Mouse (Mus musculus): ENCODE measurements around the gene Vmn1r24. TPM values are rescaled to one million over a fixed set of nuclear protein-coding genes. Genes with fewer than 3 reads are reported as not detected.

The Vmn1r24 gene
- polyA plus RNA-seq (2017; shearing (Covaris generic)): not detected

GRCm38 (mm10) chr6:57961403-57961802 is at the start of gene Vmn1r24:
TSS of gene Vmn1r24 (minus strand) at chr6:57961503.

GRCm38 (mm10) chr6:57980710-57981109 is 19.4 kb upstream of the Vmn1r24 start, which contains the start of gene Vmn1r25:
TSS of gene Vmn1r25 (minus strand) at chr6:57980810.

GRCm38 (mm10) chr6:57926738-57927137 is 34.6 kb downstream of the Vmn1r24 start, which contains the start of gene Vmn1r23:
TSS of gene Vmn1r23 (minus strand) at chr6:57926838.

GRCm38 (mm10) chr6:57907928-57908327 is 53.4 kb downstream of the Vmn1r24 start, which contains the start of gene Vmn1r22:
TSS of gene Vmn1r22 (minus strand) at chr6:57908028.

Other genes starting within 250 kb of the Vmn1r24 start
- gene Vopp1, start 136.3 kb downstream of the Vmn1r24 start, polyA plus RNA-seq (2017; shearing (Covaris generic)): 24.1 TPM
- gene Vmn1r21, start 111.2 kb downstream of the Vmn1r24 start, polyA plus RNA-seq (2017; shearing (Covaris generic)): not detected
- gene Vmn1r22, start 53.5 kb downstream of the Vmn1r24 start, polyA plus RNA-seq (2017; shearing (Covaris generic)): not detected
- not detected for gene Vmn1r23, start 34.7 kb downstream of the Vmn1r24 start, polyA plus RNA-seq (2017; shearing (Covaris generic))
- not detected for gene Vmn1r25, start 19.3 kb upstream of the Vmn1r24 start, polyA plus RNA-seq (2017; shearing (Covaris generic))
- gene Vmn1r26, start 53.7 kb upstream of the Vmn1r24 start, polyA plus RNA-seq (2017; shearing (Covaris generic)): not detected

Measured in inflammation-experienced regulatory T-cells, adult 16 weeks (primary cell).